Mouse (Mus musculus): ENCODE measurements at regions not wholly inside any gene's neighbourhood (a gene's known extent, or its start where the extent isn't known, plus 50 kb on each side); places are given as distances from the start of the nearest gene placed in this dataset.
A peak's percentile ranks its signal among the peaks of the same experiment; 100 is the strongest.
"Not testable (repeated sequence)": the region's sequence is repeated elsewhere in the genome, so short reads cannot be mapped to it uniquely, and the experiment has no call there.

DNA sequence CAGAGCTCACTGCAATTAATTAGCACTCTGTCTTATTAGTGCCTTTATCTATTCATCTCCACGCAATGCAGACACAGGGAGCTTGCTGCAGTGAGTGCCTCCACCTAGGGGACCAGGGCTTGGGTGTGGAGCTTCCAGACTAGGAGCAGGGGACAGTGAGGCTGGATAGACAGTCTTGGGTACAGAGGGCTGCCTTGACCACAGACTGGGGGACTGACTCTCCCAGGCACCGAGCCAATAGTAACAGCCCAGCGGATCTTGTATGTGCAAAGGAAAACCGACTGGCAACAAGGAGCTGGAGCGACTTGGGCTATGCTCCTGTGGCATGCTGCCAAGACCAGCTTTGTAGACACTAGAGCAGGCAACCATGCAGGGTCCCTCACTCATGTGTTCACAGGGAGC is 172.8 kb upstream of the Rpl38 start:
- DNase-seq (ENCODE audit: extremely low read depth, low read depth, low spot score) = no peak

DNA sequence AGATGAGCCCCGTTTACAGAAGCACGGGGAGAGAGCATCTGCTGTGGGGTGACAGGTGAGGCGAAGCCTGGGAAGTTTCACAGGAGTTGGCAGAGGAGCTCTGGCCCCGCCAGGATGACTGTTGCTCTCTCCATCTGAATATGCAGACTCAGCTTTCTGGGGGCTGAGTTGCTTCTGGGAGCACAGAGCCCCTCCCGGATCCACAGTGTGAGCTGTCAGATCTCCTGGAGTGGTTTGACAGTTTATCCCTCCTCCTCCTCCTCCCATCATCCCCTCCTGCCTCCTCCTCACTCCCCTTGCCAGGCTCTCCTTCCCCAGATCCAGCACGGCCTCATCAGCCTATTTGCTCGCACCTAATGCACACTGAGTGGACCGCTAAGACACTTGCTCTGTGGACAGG is 181.9 kb upstream of the Rpl38 start:
- no peak for DNase-seq (ENCODE audit: extremely low read depth, low read depth, low spot score)

DNA sequence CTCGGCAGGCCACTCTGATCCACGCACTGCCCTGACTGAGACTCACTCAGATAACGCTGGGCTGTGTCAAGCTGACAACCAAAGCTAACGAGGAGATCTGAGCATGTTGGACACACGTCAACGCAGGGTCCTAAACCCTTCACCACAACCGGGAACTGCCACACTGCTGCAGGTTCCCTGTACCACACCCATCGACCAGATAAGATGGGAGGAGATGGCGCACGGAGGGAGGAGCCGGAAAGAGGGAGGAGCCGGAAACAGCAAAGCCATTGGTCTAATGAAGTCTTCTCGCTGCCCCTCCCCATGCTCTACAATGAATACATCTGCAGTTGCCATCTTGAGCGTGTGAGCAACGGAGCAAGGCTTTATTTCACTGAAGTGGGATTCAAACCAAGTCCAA is 182.9 kb upstream of the Rpl38 start:
- no peak for DNase-seq (ENCODE audit: extremely low read depth, low read depth, low spot score)

DNA sequence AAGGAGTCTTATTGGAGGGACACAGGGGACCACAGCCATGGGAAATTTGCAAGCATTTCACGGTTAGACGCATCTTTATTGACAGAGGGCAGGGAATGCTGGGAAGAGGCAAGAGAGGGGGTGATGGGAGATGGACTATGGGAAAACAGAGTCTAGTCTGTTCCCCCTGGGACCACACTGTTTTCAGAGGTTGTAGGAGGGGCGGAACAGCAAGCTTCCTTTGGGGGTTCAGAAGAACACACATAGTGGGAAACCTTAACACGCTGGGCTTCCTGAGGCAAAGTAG is 183.7 kb upstream of the Rpl38 start:
- no peak for DNase-seq (ENCODE audit: extremely low read depth, low read depth, low spot score)

DNA sequence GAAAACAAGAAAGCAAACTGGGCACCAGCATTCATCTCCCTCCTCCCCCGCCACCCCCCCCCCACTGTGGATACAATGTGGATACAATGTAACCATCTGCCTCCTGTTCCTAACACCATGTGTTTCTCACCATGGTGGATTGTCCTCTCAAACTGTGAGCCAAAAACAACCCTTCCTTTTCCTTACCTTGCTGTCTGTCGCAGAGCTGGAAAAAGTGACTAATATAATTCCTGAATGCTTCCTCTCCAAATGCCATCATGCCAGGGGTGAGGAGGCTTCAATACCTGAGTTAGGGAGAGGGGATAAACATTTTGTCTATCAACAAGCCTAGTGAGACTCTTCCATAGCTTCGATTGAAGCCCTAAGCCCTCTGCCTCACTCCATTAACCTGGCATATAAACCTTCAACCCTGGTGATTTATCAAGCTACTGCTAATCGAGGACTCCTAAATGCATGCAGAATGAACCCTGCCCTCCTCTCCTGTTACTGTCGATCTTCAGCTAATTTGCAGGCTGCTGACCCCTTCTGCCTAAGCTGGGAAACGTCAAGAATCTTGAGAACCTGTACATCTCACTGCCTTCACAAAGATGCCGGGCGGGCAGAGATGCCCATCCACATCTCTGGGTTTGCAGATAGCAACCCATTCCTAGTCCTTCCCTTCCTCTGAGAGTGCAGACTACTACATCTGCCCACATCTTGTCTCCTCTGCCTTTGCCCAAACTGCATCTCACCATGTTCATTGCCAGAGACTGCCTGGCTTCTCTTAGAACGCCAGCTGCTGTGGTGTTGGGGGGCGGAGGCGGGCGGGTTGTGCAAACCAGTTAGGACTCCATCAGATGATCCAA is 184.3 kb upstream of the Rpl38 start:
- DNase-seq (ENCODE audit: extremely low read depth, low read depth, low spot score) = no peak

DNA sequence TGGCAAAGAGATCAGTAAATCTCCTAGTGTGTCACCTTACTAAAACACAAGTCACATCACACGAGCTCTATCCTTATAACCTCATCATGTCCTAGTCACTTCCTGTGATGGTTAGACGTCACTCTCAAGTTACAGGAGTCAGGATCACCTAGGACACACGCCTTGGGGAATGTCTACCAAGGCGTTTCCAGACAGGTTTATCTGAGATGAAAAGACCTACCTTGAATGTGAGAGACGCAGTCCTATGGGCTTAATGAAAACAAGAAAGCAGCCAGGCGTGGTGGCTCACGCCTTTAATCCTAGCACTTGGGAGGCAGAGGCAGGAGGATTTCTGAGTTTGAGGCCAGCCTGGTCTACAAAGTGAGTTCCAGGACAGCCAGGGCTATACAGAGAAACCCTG is 185.0 kb upstream of the Rpl38 start:
- DNase-seq (ENCODE audit: extremely low read depth, low read depth, low spot score) = not testable (repeated sequence)

DNA sequence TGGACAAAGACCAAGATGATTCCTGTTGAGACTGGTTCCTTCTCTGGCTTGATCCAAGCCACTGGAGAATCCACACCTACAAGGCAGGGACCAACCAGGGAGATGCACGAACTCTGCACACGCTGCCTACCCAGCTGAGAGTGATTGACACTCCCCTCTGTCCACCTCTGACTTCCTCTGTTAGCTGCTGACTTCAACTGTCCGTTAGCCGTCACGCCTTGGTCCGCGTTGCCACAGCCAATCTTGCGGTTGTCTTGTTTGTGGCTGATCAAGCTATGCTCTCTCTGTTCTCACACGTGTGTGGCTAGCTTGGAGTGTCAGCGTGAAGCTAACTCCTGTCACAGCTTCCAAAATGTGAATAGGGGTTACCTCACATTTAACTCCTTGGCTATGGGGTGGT is 186.3 kb upstream of the Rpl38 start:
- no peak for DNase-seq (ENCODE audit: extremely low read depth, low read depth, low spot score)

DNA sequence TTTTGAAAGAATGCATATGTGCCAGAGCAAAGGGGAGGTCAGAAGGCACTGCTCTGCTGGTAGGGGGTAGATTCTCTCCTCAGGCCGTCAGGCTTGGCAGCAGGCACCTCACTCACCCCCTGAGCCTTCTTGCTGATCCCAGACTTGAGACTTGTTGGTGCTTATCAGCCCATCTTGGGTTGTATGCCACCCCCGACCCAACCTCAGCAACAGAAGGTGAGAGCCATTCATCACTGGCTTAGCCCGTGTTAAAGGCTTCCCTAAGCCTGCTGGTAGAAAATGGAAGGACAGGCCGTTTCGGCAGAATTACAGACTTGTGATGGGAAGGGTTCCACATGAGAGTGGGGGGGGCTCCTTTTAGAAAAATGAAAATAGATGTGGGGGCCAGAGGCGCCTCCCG is 187.3 kb upstream of the Rpl38 start:
- DNase-seq (ENCODE audit: extremely low read depth, low read depth, low spot score) = no peak

DNA sequence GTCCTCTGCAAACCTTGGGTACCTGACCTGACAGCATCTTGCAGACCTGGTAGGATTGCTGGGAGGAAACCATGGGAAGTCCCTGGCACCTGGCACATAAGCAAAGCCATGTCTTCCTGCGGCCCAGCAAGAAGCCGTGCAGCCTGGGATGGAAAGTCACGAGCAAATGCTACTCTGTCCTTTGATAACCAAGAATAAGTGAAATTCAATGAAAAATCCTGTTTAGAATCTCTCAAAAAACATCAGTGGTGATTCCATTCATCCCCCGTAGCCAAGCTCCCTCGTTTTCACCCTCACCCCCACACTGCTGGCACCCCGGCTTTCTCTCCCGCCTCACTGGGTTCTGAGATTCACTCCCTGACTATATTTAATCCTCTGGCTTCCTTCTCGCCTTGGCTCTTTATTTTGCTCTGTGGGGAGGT is 188.2 kb upstream of the Rpl38 start:
- no peak for DNase-seq (ENCODE audit: extremely low read depth, low read depth, low spot score)

DNA sequence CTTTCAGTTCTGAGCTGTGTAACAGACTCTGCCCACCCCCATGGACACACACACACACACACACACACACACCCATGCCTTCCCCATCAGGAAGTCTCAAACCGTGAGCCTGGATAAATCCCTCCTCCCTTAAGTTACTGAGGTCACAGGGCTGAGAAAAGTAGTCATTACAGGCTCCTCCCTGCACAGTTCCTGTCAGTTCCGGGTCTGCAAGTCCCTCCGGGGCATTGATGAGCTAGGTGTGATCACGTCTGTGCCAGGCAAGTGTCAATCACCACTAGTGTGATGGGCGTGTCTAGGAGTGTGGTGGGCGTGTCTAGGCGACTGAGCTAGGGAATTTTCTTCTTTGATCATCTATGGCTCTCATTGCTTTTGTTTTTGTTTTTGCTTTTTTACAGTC is 189.6 kb upstream of the Rpl38 start:
- no peak for DNase-seq (ENCODE audit: extremely low read depth, low read depth, low spot score)

DNA sequence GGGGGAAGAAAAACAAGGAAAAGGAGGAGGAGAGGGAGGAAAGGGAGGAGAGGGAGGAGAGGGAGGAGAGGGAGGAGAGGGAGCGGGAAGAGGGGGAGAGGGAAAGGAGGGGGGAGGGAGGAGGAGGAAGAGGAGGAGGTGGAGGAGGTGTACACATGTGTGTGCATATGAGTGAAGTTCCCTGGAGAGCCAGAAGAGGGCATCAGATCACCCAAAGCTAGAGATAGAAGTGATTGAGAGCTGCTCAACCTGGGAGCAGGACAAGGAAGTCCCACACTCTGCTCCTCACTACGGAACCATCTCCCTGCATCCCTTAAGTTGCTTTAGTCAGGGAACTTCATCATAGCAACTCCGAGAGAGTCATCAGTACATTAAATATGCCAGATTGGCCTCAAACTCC is 191.0 kb upstream of the Rpl38 start:
- DNase-seq (ENCODE audit: extremely low read depth, low read depth, low spot score) = no peak

DNA sequence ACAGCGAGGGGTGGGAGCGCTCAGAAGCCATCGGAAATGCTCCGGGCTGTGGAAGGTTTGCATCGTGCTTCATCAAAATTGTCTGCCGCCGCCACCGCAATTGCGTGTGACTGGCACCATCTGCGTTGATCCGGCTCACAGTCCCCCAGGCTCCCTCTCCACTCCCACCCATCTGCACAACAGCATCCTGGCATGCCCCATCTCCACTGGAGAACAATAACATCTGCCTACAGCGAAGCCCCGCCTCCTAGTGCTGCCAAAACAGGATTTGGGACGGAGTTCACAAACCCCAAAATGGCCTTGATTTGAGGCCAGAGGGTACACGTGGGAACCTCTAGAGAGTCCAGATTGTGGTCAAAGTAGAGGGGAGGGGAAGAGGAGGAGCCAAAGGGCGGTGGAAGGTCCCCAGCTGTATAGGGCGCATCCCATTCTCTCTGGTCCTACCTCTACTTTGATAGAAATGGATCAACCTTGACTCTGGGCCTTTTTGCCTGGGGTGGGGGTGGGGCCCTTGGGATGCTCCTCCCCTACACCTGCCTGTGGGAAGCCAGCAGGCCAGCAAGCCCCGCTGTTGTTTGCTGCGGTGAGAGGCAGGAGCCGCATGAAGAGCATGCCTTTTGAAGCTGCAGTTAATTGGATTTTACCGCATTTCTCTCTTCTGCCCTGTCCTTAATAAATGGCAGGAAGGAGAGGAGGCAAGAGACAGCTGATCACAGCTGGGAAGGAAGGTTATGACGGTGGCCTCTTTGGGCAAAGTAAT is 195.6 kb upstream of the Rpl38 start:
- no peak for DNase-seq (ENCODE audit: extremely low read depth, low read depth, low spot score)

DNA sequence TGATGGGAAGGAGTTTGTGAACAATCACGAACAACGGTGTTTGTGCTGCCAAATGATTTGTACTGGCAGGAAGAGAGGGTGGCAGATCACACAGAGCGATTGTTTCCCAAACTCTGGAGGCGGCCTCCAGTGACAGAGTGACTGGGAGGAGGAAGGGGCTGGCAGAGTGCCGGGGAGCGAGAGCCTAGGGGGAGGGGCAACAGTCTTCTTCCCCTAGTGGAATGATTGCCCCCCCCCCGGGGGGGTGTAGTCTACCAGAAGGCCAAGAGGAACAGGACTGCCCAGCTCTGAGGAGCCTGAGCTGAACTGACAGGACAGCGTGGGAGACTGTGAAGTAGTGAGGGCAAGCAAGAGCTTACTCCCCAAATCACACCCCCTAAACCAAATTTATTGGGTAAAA is 199.9 kb upstream of the Rpl38 start:
- DNase-seq (ENCODE audit: extremely low read depth, low read depth, low spot score) = no peak

DNA sequence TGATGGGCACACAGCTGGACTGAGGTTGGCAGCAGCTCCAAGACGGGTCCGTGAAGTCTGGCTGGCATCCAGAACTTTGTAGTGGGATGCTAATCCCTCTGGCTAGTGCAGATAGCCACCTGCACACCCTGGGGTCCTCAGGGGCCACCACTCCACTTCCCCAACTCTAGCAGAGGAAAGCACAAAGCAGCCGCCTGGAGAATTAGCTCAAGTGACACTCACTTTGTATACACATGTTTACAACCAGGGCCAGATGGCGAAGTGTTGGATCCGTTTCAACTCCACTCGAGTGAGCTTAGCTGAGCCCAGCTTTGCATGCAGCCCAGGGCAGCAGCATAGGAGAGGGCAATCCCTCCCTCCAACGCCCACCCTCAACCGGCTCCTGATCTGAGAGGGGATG is 200.5 kb upstream of the Rpl38 start:
- no peak for DNase-seq (ENCODE audit: extremely low read depth, low read depth, low spot score)

DNA sequence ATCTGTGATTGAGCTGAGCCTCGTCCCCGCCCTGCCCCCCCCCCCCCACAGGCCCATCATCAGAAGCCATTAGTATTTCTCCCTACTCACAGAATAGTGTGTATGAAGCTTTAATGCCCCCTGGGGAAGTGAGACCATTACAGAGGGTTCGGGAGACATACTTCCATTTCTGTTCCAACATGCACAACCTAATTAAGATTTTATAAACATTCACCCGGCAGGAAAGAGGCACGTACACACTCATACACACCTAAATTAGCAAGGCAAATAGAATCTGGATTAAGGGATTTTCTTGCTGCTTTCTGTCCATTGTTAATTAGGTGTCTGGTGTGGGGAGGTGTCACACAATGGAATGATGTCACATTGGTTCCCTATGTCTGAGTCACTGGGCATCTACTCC is 202.8 kb upstream of the Rpl38 start:
- DNase-seq (ENCODE audit: extremely low read depth, low read depth, low spot score) = no peak

DNA sequence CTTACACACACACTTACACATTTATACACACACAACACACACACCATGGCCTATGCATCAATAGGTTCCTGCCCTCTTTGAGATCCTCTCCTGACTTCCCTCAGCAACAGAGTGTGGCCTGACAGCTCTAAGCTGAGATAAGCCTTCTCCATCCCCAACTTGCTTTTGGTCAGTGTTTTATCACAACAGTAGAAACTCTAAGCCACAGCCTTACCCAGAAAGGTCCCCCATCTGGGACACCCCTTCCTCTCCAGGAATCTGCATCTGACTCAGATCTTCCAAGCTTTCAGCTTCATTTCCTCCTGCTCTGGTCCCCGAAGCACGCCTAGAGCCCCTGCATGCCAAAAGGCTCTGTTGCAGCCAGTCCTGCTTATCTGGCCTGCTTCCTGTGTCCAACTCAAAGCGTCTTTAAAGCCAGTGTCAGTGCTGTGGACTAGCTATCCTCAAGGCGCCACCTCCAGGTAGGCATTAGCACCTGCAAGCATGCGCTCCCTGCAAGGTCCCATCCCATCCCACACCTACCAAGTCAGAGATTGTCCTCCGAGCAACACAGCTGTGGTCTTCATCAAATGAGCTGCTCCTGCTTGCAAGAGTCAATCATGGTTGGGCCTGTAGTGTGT is 205.5 kb upstream of the Rpl38 start:
- DNase-seq (ENCODE audit: extremely low read depth, low read depth, low spot score) = no peak

DNA sequence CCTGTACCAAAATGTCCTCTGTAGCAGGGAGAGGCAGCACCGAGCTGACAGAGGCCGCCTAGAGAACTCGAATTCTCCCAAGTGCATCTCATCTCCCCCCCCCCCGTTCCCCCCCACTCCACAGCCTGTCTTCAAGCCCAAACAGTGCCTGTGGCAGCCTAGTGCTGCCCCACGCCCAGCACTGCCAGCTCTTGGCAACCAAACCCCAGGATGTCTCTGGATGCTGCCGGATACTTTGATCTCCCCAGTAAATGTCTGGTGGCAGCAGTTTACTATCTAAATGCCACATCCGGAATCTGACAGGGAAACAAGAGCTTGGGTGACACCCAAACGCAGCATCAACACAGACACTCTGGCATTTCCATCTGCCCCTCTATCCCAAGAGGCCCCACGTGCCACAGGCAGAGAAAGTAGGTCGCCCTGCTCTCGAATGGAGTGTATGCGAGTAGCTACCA is 213.4 kb upstream of the Rpl38 start:
- DNase-seq (ENCODE audit: extremely low read depth, low read depth, low spot score) = no peak

DNA sequence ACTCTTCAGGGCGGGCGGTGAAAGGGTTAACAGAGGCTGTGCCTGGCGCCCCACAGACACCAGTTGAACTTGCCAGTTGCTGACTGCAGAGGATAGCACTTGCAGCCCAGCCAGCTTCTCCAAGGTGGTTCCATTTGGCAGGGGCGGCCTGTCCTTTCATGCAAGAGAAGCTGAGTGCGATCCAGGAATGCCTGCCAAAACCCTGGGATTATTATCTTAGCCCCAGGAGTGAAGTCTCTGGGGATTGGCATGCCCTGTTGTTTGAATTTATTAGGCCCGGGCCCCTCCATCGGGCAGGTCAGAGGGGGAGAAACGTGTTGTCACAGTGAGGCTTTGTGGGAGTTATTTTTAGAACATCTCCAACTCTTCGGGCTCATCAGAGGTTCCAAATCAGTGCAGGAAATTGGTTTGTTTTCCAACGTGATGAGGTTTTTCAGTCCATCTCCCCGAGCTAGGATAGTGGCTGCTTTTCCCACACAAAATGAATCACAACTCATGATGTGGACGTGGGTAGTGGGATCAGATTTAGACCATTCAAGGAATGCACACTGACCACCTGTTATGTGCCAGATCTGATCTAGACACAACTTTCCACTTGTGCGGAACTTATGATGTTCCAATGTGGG is 219.4 kb upstream of the Rpl38 start:
- peak; percentile 72 for DNase-seq (ENCODE audit: extremely low read depth, low read depth, low spot score)

DNA sequence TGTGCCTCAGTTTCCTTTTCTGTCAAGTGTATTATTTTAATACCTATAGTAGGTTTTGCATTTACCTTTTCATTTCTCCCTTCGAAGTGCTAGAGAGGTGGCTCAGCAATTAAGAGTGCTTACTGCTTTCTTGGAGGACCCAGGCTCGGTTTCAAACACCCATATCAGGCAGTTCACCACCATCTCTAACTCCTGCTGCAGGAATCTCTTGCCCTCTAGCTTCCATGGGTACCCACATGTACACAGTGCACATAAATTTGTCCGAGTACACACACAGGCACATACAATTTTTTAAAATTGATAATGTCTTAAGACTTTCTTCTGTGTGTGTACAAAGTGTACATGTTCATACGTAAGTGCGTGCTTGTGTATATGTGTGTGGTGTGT is 220.9 kb upstream of the Rpl38 start:
- DNase-seq (ENCODE audit: extremely low read depth, low read depth, low spot score) = no peak

DNA sequence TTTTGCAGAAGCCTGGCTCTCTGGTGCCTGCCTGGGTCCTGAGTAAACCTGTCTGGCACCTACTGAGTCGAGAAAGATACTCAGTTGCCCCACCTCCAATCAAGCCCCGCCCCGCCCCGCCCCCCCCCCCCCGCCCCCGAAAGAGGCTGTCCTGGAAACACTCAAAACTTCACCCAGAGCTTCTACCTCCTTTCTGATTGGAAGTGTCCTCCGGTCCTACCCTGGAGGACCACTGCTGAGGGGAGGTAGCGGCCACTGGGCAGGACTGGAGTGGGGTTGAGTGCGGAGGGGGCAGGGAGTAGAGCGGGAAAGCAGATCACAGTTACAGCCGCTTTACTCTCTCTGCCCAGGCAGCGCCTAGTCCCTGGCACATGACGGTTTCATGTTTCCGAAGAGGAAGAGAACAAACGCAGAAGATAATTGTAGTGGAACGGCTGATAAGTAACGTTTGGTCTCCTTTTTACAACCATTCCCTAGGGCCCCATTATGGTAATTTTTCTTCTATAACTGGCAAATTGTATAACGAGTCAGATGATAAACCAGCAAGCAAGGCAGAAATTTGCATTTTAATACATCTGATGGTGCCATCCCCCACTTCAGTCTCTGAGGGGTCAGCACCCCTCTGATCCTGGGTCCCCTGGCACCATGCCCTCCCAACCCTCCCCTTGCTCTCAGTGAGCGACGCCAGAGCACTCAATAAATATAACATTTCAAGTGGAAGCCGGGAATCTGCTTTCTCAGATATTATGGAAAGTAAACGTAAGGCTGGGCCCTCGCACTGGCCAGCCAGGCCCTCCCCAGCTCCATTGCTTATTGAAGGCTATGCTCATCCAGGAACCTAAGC is 221.5 kb upstream of the Rpl38 start:
- no peak for DNase-seq (ENCODE audit: extremely low read depth, low read depth, low spot score)

DNA sequence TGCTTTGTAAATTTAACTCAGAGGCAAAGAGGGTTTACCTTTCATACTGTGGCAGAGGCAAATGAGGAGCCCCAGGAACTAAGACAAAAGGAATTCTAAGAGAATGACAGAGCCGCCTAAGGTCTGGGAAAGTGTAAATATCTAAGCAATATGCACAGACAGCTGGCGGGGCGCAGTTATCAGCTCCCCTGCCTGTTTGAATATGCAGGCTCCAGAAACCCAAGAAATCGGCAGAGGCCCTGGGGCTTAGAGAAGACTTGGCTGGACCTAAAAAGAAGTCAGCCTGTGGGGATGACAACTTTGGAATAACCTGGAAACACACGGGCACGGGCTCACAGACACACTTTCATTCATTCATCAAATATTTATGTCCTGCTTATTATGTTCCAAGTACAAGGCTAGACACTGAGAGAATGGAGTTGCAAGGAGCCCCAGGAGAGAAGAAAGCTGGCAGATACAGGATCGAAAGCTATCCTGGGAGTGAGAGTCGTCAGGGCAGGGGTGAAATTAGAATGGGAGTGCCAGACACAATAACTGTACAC is 222.2 kb upstream of the Rpl38 start:
- DNase-seq (ENCODE audit: extremely low read depth, low read depth, low spot score) = no peak
